Mouse (Mus musculus): ENCODE measurements around the gene Rab36.
"Not testable (repeated sequence)": the region's sequence is repeated elsewhere in the genome, so short reads cannot be mapped to it uniquely, and the experiment has no call there.

GRCm38 (mm10) chr10:75042060-75042459, 5.2 kb downstream of the Rab36 start:
- not testable (repeated sequence) for TF ChIP-seq CTCF, EP300 (IDR thresholded peaks at IDR 0.05; ENCODE audit: low read depth)

All from liver, embryonic 14.5 days (tissue).